Mouse (Mus musculus): ENCODE data around the gene Nedd8. TPM values are rescaled to one million over a fixed set of nuclear protein-coding genes. Genes with fewer than 3 reads are reported as not detected.

Gene Nedd8
- polyA plus RNA-seq, 1 experiment from 2014 or later = 325 TPM

- no peaks in the 10 kb centered on the region for H3K27me3 ChIP-seq
- ChIA-PET POLR2A (no interaction called here), CTCF (no interaction called here)
- in situ Hi-C loops (cut with MboI; ENCODE audit: low pct_unique_long_range_greater_than_20kb) = no loop called here
- no peak for TF ChIP-seq CTCF (IDR thresholded peaks at IDR 0.05)
- DNase-seq (ENCODE audit: low read depth, low spot score) = no peak
- ATAC-seq = no peak
These were observed 37.6 kb upstream of the Nedd8 start for GRCm38 (mm10) chr14:55709509-55709908.

- in situ Hi-C loops (cut with MboI; ENCODE audit: low pct_unique_long_range_greater_than_20kb) = no loop called here
- DNase-seq (ENCODE audit: low read depth, low spot score) = no peak
- POLR2A ChIA-PET = no interaction called here
- no peak for TF ChIP-seq CTCF (IDR thresholded peaks at IDR 0.05)
- no peak for ATAC-seq
- CTCF ChIA-PET = interaction anchor here (0.7 kb wide), 1 partner anchor 14 kb away, joined by 3 read pairs; the partner anchor contains the start of gene Rabggta
- H3K27me3 ChIP-seq = no peaks in the 10 kb centered on the region
These were observed 35.5 kb upstream of the Nedd8 start for GRCm38 (mm10) chr14:55707397-55707796.

- TF ChIP-seq CTCF (IDR thresholded peaks at IDR 0.05) = no peak
- CTCF ChIA-PET = no interaction called here
- H3K27me3 ChIP-seq = no peaks in the 10 kb centered on the region
- DNase-seq (ENCODE audit: low read depth, low spot score) (no peak), ATAC-seq (no peak)
- POLR2A ChIA-PET = no interaction called here
- in situ Hi-C loops (cut with MboI; ENCODE audit: low pct_unique_long_range_greater_than_20kb) = no loop called here
These were observed 34.2 kb upstream of the Nedd8 start for GRCm38 (mm10) chr14:55706051-55706600.

GRCm38 (mm10) chr14:55702761-55703160 lies 30.8 kb upstream of the Nedd8 start:
- ATAC-seq = no peak
- CTCF ChIA-PET = interaction anchor here (1.6 kb wide), 1 partner anchor 21 kb away, joined by 5 read pairs; the partner anchor contains the start of gene Tinf2
- DNase-seq (ENCODE audit: low read depth, low spot score) = no peak
- in situ Hi-C loops (cut with MboI; ENCODE audit: low pct_unique_long_range_greater_than_20kb) = no loop called here
- POLR2A ChIA-PET = no interaction called here
- no peaks in the 10 kb centered on the region for H3K27me3 ChIP-seq
- TF ChIP-seq CTCF (IDR thresholded peaks at IDR 0.05) = no peak

- ATAC-seq = no peak
- POLR2A ChIA-PET = interaction anchor here (1.3 to 1.4 kb wide), 2 partner anchors 12 to 15 kb away, joined by 3 read pairs; partner anchors contain the start of gene Tgm1
These were observed 29.2 kb upstream of the Nedd8 start for GRCm38 (mm10) chr14:55701131-55701530.

GRCm38 (mm10) chr14:55697226-55697625 lies 25.3 kb upstream of the Nedd8 start:
- no peaks in the 10 kb centered on the region for H3K27me3 ChIP-seq
- CTCF ChIA-PET = interaction anchor here (1.1 to 1.4 kb wide), 2 partner anchors 11 to 37 kb away, joined by 3 read pairs; no protein-coding TSS in a partner anchor
- ATAC-seq (no peak), DNase-seq (ENCODE audit: low read depth, low spot score) (no peak)
- in situ Hi-C loops (cut with MboI; ENCODE audit: low pct_unique_long_range_greater_than_20kb) = no loop called here
- no peak for TF ChIP-seq CTCF (IDR thresholded peaks at IDR 0.05)
- POLR2A ChIA-PET = no interaction called here

More at GRCm38 (mm10) chr14:55701131-55701530, 29.2 kb upstream of the Nedd8 start:
- in situ Hi-C loops (cut with MboI; ENCODE audit: low pct_unique_long_range_greater_than_20kb) = no loop called here
- CTCF ChIA-PET = interaction anchor here (1.6 to 1.8 kb wide), 2 partner anchors 11 to 19 kb away, joined by 4 to 5 read pairs; partner anchors contain the start of gene Tinf2
- no peak for TF ChIP-seq CTCF (IDR thresholded peaks at IDR 0.05)
- no peaks in the 10 kb centered on the region for H3K27me3 ChIP-seq
- DNase-seq (ENCODE audit: low read depth, low spot score) = no peak

- ATAC-seq = no peak
- ChIA-PET POLR2A (no interaction called here), CTCF (interaction anchor here (0.7 kb wide), 1 partner anchor 33 kb away, joined by 3 read pairs; the partner anchor contains the start of gene Rabggta)
- H3K27me3 ChIP-seq = no peaks in the 10 kb centered on the region
- no peak for DNase-seq (ENCODE audit: low read depth, low spot score)
- TF ChIP-seq CTCF (IDR thresholded peaks at IDR 0.05) = no peak
- in situ Hi-C loops (cut with MboI; ENCODE audit: low pct_unique_long_range_greater_than_20kb) = no loop called here
These were observed 17.5 kb upstream of the Nedd8 start for GRCm38 (mm10) chr14:55689433-55689832.

GRCm38 (mm10) chr14:55682118-55682493 lies 10.2 kb upstream of the Nedd8 start:
- CTCF ChIA-PET = interaction anchor here (0.7 to 8.9 kb wide), 16 partner anchors 10 to 74 kb away, joined by 3 to 80 read pairs (median 4); partner anchors contain the start of genes Dhrs1, Nedd8 and Nop9
- no peak for TF ChIP-seq CTCF (IDR thresholded peaks at IDR 0.05)
- in situ Hi-C loops (cut with MboI; ENCODE audit: low pct_unique_long_range_greater_than_20kb) = loop anchor here (5.0 kb wide), 1 partner anchor 60 kb away; no protein-coding TSS in a partner anchor
- H3K27me3 ChIP-seq = no peaks in the 10 kb centered on the region
- ATAC-seq (no peak), DNase-seq (ENCODE audit: low read depth, low spot score) (no peak)
- POLR2A ChIA-PET = interaction anchor here (0.8 to 2.4 kb wide), 2 partner anchors 9 to 63 kb away, joined by 3 to 14 read pairs; partner anchors contain the start of genes Dhrs1 and Nop9

GRCm38 (mm10) chr14:55681160-55682117 lies 9.5 kb upstream of the Nedd8 start, which contains the start of gene Tinf2:
Tinf2 (minus strand) TSS chr14:55681820.
- in situ Hi-C loops (cut with MboI; ENCODE audit: low pct_unique_long_range_greater_than_20kb) = loop anchor here (5.0 kb wide), 1 partner anchor 61 kb away; no protein-coding TSS in a partner anchor
- DNase-seq (ENCODE audit: low read depth, low spot score) = peak; percentile 95
- ATAC-seq = peak; percentile 84
- CTCF ChIA-PET = interaction anchor here (0.7 to 8.9 kb wide), 14 partner anchors 9 to 74 kb away, joined by 3 to 80 read pairs (median 4); partner anchors contain the start of genes Dhrs1, Nedd8 and Nop9
- no peaks in the 10 kb centered on the region for H3K27me3 ChIP-seq
- POLR2A ChIA-PET = interaction anchor here (0.8 to 2.4 kb wide), 3 partner anchors 9 to 64 kb away, joined by 3 to 14 read pairs (median 6); partner anchors contain the start of genes Dhrs1 and Nop9
- no peak for TF ChIP-seq CTCF (IDR thresholded peaks at IDR 0.05)

GRCm38 (mm10) chr14:55677615-55678014 lies 5.7 kb upstream of the Nedd8 start:
- TF ChIP-seq CTCF (IDR thresholded peaks at IDR 0.05) = no peak
- H3K27me3 ChIP-seq = no peaks in the 10 kb centered on the region
- DNase-seq (ENCODE audit: low read depth, low spot score) = no peak
- in situ Hi-C loops (cut with MboI; ENCODE audit: low pct_unique_long_range_greater_than_20kb) = no loop called here
- ATAC-seq = no peak
- ChIA-PET POLR2A (no interaction called here), CTCF (no interaction called here)

Data from Patski (cell line).